Mouse (Mus musculus) cerebellum, postnatal 25 days (tissue): ENCODE results near the gene Vta1.

ENCODE experiments used
- DNase-seq, 2 experiments: peaks; one replicate each; pipeline ENCODE4 v3.0.0; 2021; ENCODE audit warnings: mixed read lengths in 2 of 2

Gene Vta1

GRCm38 (mm10) chr10:14705072-14706066, at the start of gene Vta1, which contains the start of gene Nmbr:
Gene Vta1 (minus strand): TSS chr10:14705560.
Gene Nmbr (plus strand): TSS chr10:14705591.
- peak; percentile 99 for DNase-seq

GRCm38 (mm10) chr10:14734285-14734684, 28.9 kb upstream of the Vta1 start:
- DNase-seq, result peak in 1 of 2 experiments; percentile 50

- DNase-seq, result no peak
Observed at GRCm38 (mm10) chr10:14725671-14726070, 20.3 kb upstream of the Vta1 start.

- no peak for DNase-seq
Observed at GRCm38 (mm10) chr10:14718114-14718513, 12.8 kb upstream of the Vta1 start, which contains the start of gene Gje1. Gene Gje1 (minus strand): TSS chr10:14718214.

- DNase-seq, result no peak
Observed at GRCm38 (mm10) chr10:14703830-14704420, 1.4 kb downstream of the Vta1 start.

GRCm38 (mm10) chr10:14703239-14703638, 2.1 kb downstream of the Vta1 start:
- DNase-seq, result no peak

- no peak for DNase-seq
Observed at GRCm38 (mm10) chr10:14690349-14690748, 15.0 kb downstream of the Vta1 start.

GRCm38 (mm10) chr10:14688785-14689442, 16.4 kb downstream of the Vta1 start:
- DNase-seq, result no peak

GRCm38 (mm10) chr10:14685663-14686062, 19.7 kb downstream of the Vta1 start:
- DNase-seq, result no peak

GRCm38 (mm10) chr10:14666147-14666546, 39.2 kb downstream of the Vta1 start:
- DNase-seq, result no peak

GRCm38 (mm10) chr10:14660875-14661274, 44.5 kb downstream of the Vta1 start:
- DNase-seq, result no peak

- no peak for DNase-seq
Observed at GRCm38 (mm10) chr10:14639635-14640034, 65.7 kb downstream of the Vta1 start.

- DNase-seq, result no peak
Observed at GRCm38 (mm10) chr10:14639043-14639442, 66.3 kb downstream of the Vta1 start.

GRCm38 (mm10) chr10:14625706-14626105, 79.7 kb downstream of the Vta1 start:
- DNase-seq, result no peak

- DNase-seq, result no peak
Observed at GRCm38 (mm10) chr10:14619156-14619555, 86.2 kb downstream of the Vta1 start.

- DNase-seq, result no peak
Observed at GRCm38 (mm10) chr10:14618301-14618700, 87.1 kb downstream of the Vta1 start.

GRCm38 (mm10) chr10:14615441-14615840, 89.9 kb downstream of the Vta1 start:
- DNase-seq, result no peak

GRCm38 (mm10) chr10:14607597-14607996, 97.8 kb downstream of the Vta1 start:
- DNase-seq, result no peak
